Mouse (Mus musculus) megakaryocyte, embryonic 14.5 days (primary cell): ENCODE measurements around the gene Lrpprc.

ENCODE experiments used
- FLI1 ChIP-seq: IDR thresholded peaks from 2 replicates; pipeline ENCODE4 v1.6.1; 2012; ENCODE audit warnings: low read length, inconsistent platforms, mixed read lengths
- GATA1 ChIP-seq: IDR thresholded peaks from 3 replicates; pipeline ENCODE4 v1.6.1; 2012; ENCODE audit warnings: mixed read lengths, low read length, inconsistent platforms, borderline replicate concordance

- TF ChIP-seq GATA1: no peak
- no peak for TF ChIP-seq FLI1
Measured at GRCm38 (mm10) chr17:84752286-84752685, 38.3 kb downstream of the Lrpprc start.
